Mouse (Mus musculus) retina, embryonic 14.5 days (tissue): Measurements from ENCODE around the gene Aldh4a1.
A peak's percentile ranks its signal among the peaks of the same experiment; 100 is the strongest.

Experiments
- DNase-seq: peaks from one replicate; pipeline ENCODE4 v3.0.0-alpha.2; 2015; ENCODE audit warnings: low spot score

Aldh4a1 gene

GRCm38 (mm10) chr4:139669847-139670246, 47.2 kb downstream of the Aldh4a1 start:
- peak; percentile 90 for DNase-seq

DNA sequence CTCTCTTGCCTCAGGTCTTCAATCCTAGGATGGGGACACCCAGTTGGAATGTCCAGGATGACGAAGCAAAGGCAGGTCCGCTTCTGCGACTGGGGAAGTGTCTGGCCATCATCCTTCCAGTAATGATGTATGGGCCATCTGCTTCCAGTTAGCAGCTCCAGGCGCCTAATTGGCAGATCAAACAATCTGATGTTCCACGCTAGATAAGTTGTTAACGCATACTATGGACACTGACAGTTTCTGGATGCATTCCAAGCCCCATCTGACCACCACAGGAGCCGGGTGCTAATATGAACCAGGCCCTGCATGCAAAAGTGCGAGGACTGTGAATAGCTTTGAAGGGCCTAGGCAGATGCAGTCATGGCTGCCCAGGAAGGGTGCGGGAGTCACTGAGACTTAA, 53.0 kb downstream of the Aldh4a1 start:
- no peak for DNase-seq

DNA sequence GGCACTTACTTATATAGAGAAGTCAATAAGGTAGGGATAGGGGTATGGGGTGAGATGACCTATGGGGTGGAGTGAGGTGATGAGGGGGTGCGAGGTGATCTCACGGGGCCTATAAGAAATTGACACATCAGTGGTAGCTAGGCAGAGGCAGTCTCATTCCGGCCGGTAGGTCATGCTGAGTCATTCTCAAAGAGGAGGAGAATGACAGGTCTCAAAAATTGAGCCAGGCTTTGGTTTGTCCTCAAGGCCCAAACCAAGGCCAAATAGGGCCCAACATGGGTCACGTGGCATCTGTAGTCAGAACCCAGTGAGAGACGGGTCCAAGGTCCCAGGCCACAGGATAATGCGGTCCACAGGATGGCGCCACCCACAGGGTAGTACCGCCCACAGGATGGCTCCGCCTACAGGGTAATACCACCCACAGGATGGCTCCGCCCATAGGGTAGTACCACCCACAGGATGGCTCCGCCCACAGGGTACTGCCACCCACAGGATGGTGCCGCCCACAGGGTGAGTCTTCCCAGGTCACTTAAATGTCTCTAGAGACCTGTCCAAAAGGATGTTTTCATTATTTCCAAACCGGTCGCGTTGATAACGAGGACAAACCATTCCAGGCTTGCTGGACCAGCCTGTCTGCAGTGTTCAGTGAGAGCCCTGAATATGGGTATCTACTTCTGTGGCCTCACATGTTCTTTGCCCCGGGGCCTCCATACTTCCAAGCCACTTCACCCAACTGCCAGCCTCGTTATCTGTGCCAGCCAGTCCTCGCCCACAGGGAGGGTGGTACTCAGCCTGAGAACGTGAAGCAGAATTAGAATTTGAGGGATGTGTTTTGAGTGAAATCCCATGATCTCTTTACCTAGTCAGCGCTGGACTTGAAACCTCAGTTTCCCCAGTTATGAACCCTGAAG, 61.3 kb downstream of the Aldh4a1 start:
- no peak for DNase-seq

DNA sequence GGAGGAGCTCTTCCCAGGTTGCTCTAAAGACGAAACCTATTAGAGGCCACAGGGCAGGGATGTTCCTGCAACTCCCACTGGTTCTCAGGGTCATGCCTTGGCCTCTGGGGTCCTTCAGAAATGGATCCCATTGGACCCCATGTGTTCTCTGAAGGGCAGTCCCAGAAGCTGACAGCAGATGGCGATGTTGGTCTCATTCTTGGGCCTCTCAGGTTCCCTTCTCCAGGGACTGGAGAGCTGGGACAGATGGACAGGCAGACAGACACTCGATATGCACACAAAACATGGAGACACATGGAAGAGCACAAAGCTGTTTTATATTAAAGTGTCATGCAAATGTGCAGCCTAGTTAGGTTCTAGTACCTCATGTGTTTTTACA, 62.0 kb downstream of the Aldh4a1 start:
- peak; percentile 91 for DNase-seq

DNA sequence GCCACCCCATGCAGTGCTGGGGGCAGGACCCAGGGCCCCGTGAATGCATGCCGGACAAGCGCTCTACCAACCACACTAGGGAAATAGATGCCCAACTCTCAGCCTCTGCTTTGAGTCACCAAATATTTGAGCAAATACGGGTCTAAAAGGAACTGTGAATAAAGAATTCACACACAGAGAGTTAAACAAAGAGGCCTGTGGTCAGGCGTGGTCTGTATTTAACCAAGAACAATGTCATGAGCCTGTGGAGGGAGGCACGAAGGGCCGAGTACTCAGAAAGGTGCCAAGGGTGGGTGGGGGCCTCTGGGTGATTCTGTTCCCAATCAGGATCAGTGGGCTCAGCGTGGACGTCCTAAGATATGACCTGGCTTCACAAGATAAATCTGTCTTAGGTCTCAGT, 65.4 kb downstream of the Aldh4a1 start:
- DNase-seq: no peak

DNA sequence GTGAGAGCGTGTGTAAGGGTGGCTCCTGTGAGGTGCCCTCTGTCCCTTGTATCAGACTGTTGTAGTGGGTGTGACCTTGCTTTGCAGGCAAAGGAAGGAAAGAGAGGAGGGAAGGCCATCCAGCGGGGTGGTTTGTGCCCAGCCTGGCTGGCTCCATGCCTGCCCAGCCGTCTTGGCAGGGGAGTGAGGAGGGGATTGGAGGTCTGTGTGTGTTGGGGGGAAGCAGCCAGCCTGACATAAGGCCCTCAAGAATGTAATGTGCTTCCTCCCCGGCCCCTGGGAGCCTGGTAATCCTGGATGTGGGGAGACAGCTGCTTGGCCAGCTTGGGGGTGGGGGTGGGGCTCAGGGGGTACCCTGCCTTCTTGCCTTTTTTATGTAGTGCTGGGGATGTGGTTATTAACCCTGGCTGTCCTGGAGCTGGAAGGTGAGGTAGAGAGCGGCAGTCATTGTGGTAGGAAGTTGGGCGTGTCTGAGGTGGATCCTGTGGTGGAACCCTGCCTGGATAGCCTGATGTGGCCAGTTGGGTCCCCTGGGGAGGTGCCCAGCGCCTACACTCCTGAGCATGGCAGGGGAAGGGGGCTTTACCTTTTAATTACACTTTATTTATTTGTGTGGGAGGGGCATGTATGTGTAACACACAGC, 67.1 kb downstream of the Aldh4a1 start:
- DNase-seq: no peak

DNA sequence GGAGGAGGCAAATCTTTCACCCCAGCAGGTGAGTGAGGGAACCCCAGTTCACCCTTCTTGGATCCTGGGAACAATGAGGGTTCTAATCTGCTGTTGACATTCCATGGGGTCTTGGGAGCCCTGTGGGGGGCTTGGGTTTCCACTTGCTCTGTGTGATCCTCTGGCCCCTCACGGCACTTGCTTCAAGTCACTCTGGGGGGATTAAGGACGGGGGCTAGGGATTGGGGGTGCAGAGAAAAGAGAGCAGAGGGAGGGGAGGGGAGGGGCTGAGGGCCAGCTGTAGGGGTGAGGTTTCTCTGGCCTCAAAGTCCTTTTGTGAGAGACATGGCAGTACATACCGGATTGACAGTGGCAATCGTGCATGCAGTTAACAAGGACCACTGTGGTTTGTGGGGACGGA, 70.6 kb downstream of the Aldh4a1 start:
- DNase-seq: no peak

DNA sequence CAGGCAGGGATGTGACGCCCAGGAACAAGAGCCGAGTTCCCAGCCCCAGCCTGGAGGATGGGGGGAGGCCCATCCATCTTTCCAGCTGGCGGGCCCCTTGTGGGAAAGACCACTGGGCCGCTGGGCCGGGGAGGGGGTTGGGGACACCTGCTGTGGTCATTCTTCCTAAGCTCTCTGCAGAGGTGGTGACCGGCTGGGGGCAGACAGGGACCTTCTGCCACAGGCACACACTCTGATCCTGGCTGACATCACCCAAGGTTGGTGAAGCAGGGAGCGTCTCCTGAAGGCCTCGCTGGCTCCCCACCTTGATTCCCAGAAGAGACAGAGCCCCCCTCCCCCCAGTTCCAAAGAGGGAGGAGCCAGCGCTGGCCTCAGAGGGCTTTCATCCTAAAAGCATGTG, 75.1 kb downstream of the Aldh4a1 start:
- DNase-seq: peak; percentile 48

DNA sequence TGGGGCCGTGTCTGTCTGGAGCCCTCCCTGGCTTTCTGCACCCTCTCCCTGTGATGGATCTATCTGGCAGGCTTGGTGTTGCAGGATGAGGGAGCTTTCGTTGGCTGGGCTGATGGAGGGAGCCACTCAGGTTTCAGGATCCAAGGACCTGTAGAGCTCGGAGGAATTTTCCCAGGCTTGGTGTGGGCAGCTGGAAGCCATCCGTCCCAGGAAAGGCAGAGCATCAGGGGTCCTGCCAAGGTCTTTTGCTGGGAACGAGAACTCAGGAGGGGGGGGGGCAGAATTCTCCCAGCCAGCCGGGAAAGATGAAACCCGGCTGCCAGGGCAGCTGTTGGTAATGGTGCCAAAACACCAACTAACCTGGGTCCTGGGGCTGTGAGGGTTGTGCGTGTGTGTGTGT, 75.9 kb downstream of the Aldh4a1 start:
- DNase-seq: no peak
